Mouse (Mus musculus) bone marrow, adult 2 months (tissue): ENCODE data around the gene Hoxb1.

Source experiments
- CTCF ChIP-seq: fragments of 200-500 bp; IDR thresholded peaks from 2 replicates; pipeline ENCODE4 v1.5.1; 2011; ENCODE audit warnings: low read length, control low read depth; ENCODE audit not compliant: control insufficient read depth, insufficient read depth
- POLR2A ChIP-seq: fragments of 200-500 bp; IDR thresholded peaks from 2 replicates; pipeline ENCODE4 v1.6.1; 2011; ENCODE audit warnings: low read depth, mild to moderate bottlenecking, control low read depth, low read length, borderline replicate concordance; ENCODE audit not compliant: control insufficient read depth

- TF ChIP-seq CTCF (no peak), POLR2A (no peak)
These were observed 22.1 kb downstream of the Hoxb1 start for GRCm38 (mm10) chr11:96387635-96388034.
